Mouse (Mus musculus) small intestine, adult 2 months (tissue): ENCODE data around the gene Zfp420. TPM values are rescaled to one million over a fixed set of nuclear protein-coding genes. Genes with fewer than 3 reads are reported as not detected.

Source experiments
- H3K27ac ChIP-seq: fragments of 200-500 bp; 2 replicates; pipeline ENCODE4 v1.5.1; 2012; ENCODE audit warnings: low read depth, low read length, control low read depth, inconsistent platforms; ENCODE audit not compliant: insufficient read depth
- H3K27me3 ChIP-seq: fragments of 200-500 bp; 2 replicates; pipeline ENCODE4 v1.6.1; 2012; ENCODE audit warnings: mild to moderate bottlenecking, moderate library complexity, low read length, inconsistent platforms; ENCODE audit not compliant: control insufficient read depth, insufficient read depth
- H3K36me3 ChIP-seq: fragments of 200-500 bp; 2 replicates; pipeline ENCODE4 v1.6.1; 2012; ENCODE audit warnings: mild to moderate bottlenecking, low read length, control low read depth, inconsistent platforms; ENCODE audit not compliant: control insufficient read depth, insufficient read depth
- H3K4me1 ChIP-seq: fragments of 200-500 bp; 2 replicates; pipeline ENCODE4 v1.6.1; 2012; ENCODE audit warnings: low read length, inconsistent platforms, mixed read lengths; ENCODE audit not compliant: control insufficient read depth, insufficient read depth, insufficient read length
- H3K4me3 ChIP-seq: fragments of 200-500 bp; 2 replicates; pipeline ENCODE4 v1.5.1; 2012; ENCODE audit warnings: low read depth, mild to moderate bottlenecking, control low read depth, inconsistent platforms, low read length, moderate library complexity
- CTCF ChIP-seq: fragments of 200-500 bp; IDR thresholded peaks from 2 replicates; pipeline ENCODE4 v1.5.1; 2012; ENCODE audit warnings: low read depth, mild to moderate bottlenecking, control low read depth, inconsistent platforms, low read length, moderate library complexity, mixed read lengths; ENCODE audit not compliant: insufficient replicate concordance, insufficient read length; ENCODE audit errors: extremely low read depth
- POLR2A ChIP-seq: fragments of 200-500 bp; IDR thresholded peaks from 2 replicates; pipeline ENCODE4 v1.6.1; 2012; ENCODE audit warnings: low read depth, mild to moderate bottlenecking, control low read depth, inconsistent platforms, low read length, moderate library complexity
- WGBS: fragments of 180-500 bp; shearing (Covaris S2); methylation state at CpG from one replicate; pipeline ENCODE4 v1.1.7; 2018; 5-methylcytosine and 5-hydroxymethylcytosine counted together
- polyA plus RNA-seq: library from polyadenylated mRNA; depleted of rRNA; stranded (reverse); fragments of >200 nt; gene quantifications from 2 replicates; pipeline ENCODE4 v1.2.3, GENCODE M21; 2012; rRNA removed

Zfp420 gene
- 0.13 and 0.18 TPM in 2 replicates for polyA plus RNA-seq

- no peaks in the 10 kb centered on the region; the same call in 1 of the 2 replicates for H3K4me1 ChIP-seq
- WGBS = 3% methylated on average over 32 of the region's 32 CpGs
- H3K4me3 ChIP-seq = peak within 1 kb of the TSS; percentile 67
These were observed at the start of gene Zfp420 for GRCm38 (mm10) chr7:29859532-29860517. TSS of gene Zfp420 (plus strand) at chr7:29859979.

GRCm38 (mm10) chr7:29812244-29812643 lies 47.5 kb upstream of the Zfp420 start:
- WGBS = 95% methylated on average over 1 of the region's 1 CpGs
- peaks cover 3% of the 10 kb centered on the region; the same call in 1 of the 2 replicates for H3K4me1 ChIP-seq
- H3K27me3 ChIP-seq = no peaks in the 10 kb centered on the region
- no peak overlapping the region for H3K4me3 ChIP-seq
- no peak overlapping the region for H3K27ac ChIP-seq
- no peaks in the 10 kb centered on the region for H3K36me3 ChIP-seq
- TF ChIP-seq CTCF (no peak), POLR2A (no peak)

More at GRCm38 (mm10) chr7:29859532-29860517, at the start of gene Zfp420:
- peak; percentile 62; the same call in 1 of the 2 replicates for TF ChIP-seq POLR2A
- no peak for TF ChIP-seq CTCF
- H3K36me3 ChIP-seq = no peaks in the 10 kb centered on the region
- H3K27ac ChIP-seq = no peak within 1 kb of the TSS
- H3K27me3 ChIP-seq = no peaks in the 10 kb centered on the region

DNA sequence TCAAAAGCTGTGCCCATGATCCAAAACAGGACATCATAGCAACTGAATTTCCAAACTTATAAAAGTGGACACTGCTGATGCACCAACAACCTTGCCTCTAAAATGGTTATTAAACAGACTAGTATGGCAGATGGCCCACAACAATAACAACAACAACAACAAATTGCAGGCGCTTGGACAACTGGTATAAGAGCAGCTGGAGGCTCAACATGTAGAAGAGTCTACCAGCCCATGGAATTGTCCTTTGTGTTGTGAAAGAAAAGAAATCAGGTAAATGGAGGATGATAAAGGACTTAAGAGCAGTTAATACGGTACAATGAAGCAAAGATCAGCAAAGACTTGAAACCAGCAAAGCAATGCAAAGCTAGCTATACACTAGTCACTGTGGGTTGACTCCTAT lies 45.4 kb upstream of the Zfp420 start:
- TF ChIP-seq CTCF (no peak), POLR2A (no peak)
- no peak overlapping the region for H3K27ac ChIP-seq
- no peaks in the 10 kb centered on the region for H3K27me3 ChIP-seq
- peaks cover 3% of the 10 kb centered on the region; the same call in 1 of the 2 replicates for H3K4me1 ChIP-seq
- H3K36me3 ChIP-seq = no peaks in the 10 kb centered on the region
- 87% methylated on average over 2 of the region's 2 CpGs for WGBS
- no peak overlapping the region for H3K4me3 ChIP-seq

- H3K4me3 ChIP-seq = peak overlapping the region; percentile 92
- no peaks in the 10 kb centered on the region for H3K27me3 ChIP-seq
- H3K4me1 ChIP-seq = peaks cover 3% of the 10 kb centered on the region; the same call in 1 of the 2 replicates
- TF ChIP-seq POLR2A = no peak
- no peak for TF ChIP-seq CTCF
- H3K36me3 ChIP-seq = no peaks in the 10 kb centered on the region
- H3K27ac ChIP-seq = no peak overlapping the region
- WGBS = 3% methylated on average over 12 of the region's 12 CpGs
These were observed 44.6 kb upstream of the Zfp420 start for GRCm38 (mm10) chr7:29815061-29815784.

GRCm38 (mm10) chr7:29815910-29816429 lies 43.8 kb upstream of the Zfp420 start, which contains the start of gene Zfp790:
TSS of gene Zfp790 (plus strand) at chr7:29816114.
- H3K4me1 ChIP-seq = peaks cover 3% of the 10 kb centered on the region; the same call in 1 of the 2 replicates
- H3K27me3 ChIP-seq = no peaks in the 10 kb centered on the region
- peak within 1 kb of the TSS; percentile 92 for H3K4me3 ChIP-seq
- no peaks in the 10 kb centered on the region for H3K36me3 ChIP-seq
- H3K27ac ChIP-seq = peak within 1 kb of the TSS; percentile 92
- WGBS = under 1% methylated on average over 26 of the region's 26 CpGs
- TF ChIP-seq CTCF (no peak), POLR2A (peak; percentile 73; the same call in 1 of the 2 replicates)

DNA sequence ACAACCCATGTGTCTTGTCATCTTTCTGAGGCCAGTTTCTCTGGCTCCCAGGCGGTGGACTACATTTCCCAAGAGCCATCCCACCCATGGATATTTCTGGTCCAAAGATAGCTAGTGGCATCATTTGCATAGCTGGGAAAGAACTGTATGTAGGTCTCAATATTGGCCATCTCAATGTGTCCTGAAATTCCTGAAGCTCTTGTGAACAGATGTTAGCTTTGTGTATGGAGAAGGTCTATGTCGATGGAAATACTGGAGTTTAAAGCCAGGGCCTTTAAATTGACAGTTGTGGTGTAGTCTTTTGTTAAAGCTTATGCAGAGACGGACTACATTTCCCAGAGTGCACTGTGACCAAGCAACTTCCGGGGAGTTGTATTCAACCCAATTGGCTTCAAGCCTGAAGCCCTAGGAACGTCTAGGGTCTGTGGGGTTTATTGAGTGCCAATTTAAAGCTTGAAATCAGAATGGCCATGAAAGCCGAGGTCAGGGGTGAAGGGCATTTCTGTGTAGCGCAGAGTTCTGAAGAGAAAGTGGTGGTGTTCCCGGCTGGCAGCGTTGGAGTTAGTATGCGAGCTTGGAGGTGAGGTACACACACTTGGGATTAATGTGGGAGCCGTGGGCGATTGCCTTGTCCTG lies 41.0 kb upstream of the Zfp420 start:
- Histone ChIP-seq H3K36me3 (peaks cover under 1% of the 10 kb centered on the region; the same call in 1 of the 2 replicates), H3K4me1 (peaks cover 3% of the 10 kb centered on the region; the same call in 1 of the 2 replicates), H3K27ac (0 out of 2 replicates have a peak overlapping the region, but pooled peaks have one; percentile 14), H3K4me3 (peak overlapping the region; percentile 69), H3K27me3 (no peaks in the 10 kb centered on the region)
- 2% methylated on average over 12 of the region's 12 CpGs for WGBS
- no peak for TF ChIP-seq CTCF
- TF ChIP-seq POLR2A = no peak
